In genomic region chr6:113697222-113698205, GRCm38 (mm10) we compare ENCODE assay signal across 8 mouse cellular contexts. TPM values are rescaled to one million over a fixed set of nuclear protein-coding genes. Genes with fewer than 3 reads are reported as not detected.
A peak's percentile ranks its signal among the peaks of the same experiment; 100 is the strongest.
DNase-seq lines count a peak whose midpoint lies in the region; ATAC-seq and TF ChIP-seq lines count a peak whose summit lies in the region.

No protein-coding gene starts in this region.

- no peaks in the 10 kb centered on the region for H3K4me1 ChIP-seq in ES-Bruce4 (ENCODE audit: control insufficient read depth, insufficient read depth, low read length)
- peaks cover 18% of the 10 kb centered on the region for H3K4me1 ChIP-seq in kidney, embryonic 14.5 days (ENCODE audit: control insufficient read depth, insufficient read depth, low read length)

- no peaks in the 10 kb centered on the region for H3K27me3 ChIP-seq in ES-Bruce4 (ENCODE audit: control insufficient read depth, insufficient read depth, low read length, poor library complexity, severe bottlenecking)
- no peaks in the 10 kb centered on the region for H3K27me3 ChIP-seq in kidney, embryonic 14.5 days (ENCODE audit: control insufficient read depth, insufficient read depth, low read length)

- ATAC-seq in kidney, embryonic 14.5 days (ENCODE audit: low FRiP score, low TSS enrichment), result peak; percentile 0; the same call in 1 of the 2 replicates

- no peak overlapping the region for H3K27ac ChIP-seq in ES-Bruce4 (ENCODE audit: insufficient read depth, low read length)
- H3K27ac ChIP-seq in kidney, embryonic 14.5 days (ENCODE audit: low read depth, low read length), result peak overlapping the region; percentile 80
- peak overlapping the region; percentile 64 for H3K27ac ChIP-seq in macrophage

- TF ChIP-seq POLR2A in ES-Bruce4 (IDR thresholded peaks at IDR 0.05; ENCODE audit: insufficient read depth, low read length), result no peak

- peaks cover 33% of the 10 kb centered on the region for H3K36me3 ChIP-seq in ES-Bruce4 (ENCODE audit: control insufficient read depth, insufficient read depth, low read length, poor library complexity, severe bottlenecking)
- H3K36me3 ChIP-seq in kidney, embryonic 14.5 days (ENCODE audit: control insufficient read depth, insufficient read depth, low read length), result peaks cover 15% of the 10 kb centered on the region
- peaks cover 20% of the 10 kb centered on the region for H3K36me3 ChIP-seq in macrophage (ENCODE audit: inconsistent target)

- WGBS in kidney, embryonic 14.5 days, result under 1% methylated on average over 94 of the region's 113 CpGs
- WGBS in macrophage (ENCODE audit: missing documents), result under 1% methylated on average over 69 of the region's 113 CpGs

- no peak for TF ChIP-seq EP300 in ES-Bruce4 (IDR thresholded peaks at IDR 0.05; ENCODE audit: insufficient read depth, low read depth, low read length)

- no peaks in the 10 kb centered on the region for H3K9me3 ChIP-seq in ES-Bruce4 (replicated peaks; ENCODE audit: control insufficient read depth, insufficient read depth, low read length, poor library complexity, severe bottlenecking)
- H3K9me3 ChIP-seq in kidney, embryonic 14.5 days (ENCODE audit: control insufficient read depth, low read length), result no peaks in the 10 kb centered on the region

- H3K79me2 ChIP-seq in macrophage (ENCODE audit: inconsistent target), result peaks cover 63% of the 10 kb centered on the region

- peak overlapping the region; percentile 93 for H3K4me2 ChIP-seq in kidney, embryonic 14.5 days (replicated peaks; ENCODE audit: low read depth, low read length)

- TF ChIP-seq CTCF in ES-Bruce4 (IDR thresholded peaks at IDR 0.05; ENCODE audit: low read depth, low read length), result no peak

- H3K4me3 ChIP-seq in ES-Bruce4 (ENCODE audit: low read depth, low read length) (peak overlapping the region; percentile 91), macrophage (ENCODE audit: inconsistent target) (peak overlapping the region; percentile 58)
- H3K4me3 ChIP-seq in kidney, embryonic 14.5 days (ENCODE audit: low read length), result peak overlapping the region; percentile 71

- intact Hi-C loops in gastrocnemius, postnatal 36 days (cut with DNase I), result no loop called here

- DNase-seq in 416B (ENCODE audit: low read depth), result peak; percentile 64
- peak; percentile 51 for DNase-seq in cerebellum, adult 9-10 months
- DNase-seq in gastrocnemius, postnatal 36 days, result peak; percentile 17 to 43
- peak; percentile 63 for DNase-seq in spleen, postnatal 10 days (ENCODE audit: low spot score in 2 of 2)
- no peak for DNase-seq in yolk sac, embryonic 10.5 days (ENCODE audit: low spot score)

- H3K9ac ChIP-seq in ES-Bruce4 (ENCODE audit: low read depth, poor library complexity, severe bottlenecking), result peak overlapping the region; percentile 81
- peak overlapping the region; percentile 85 for H3K9ac ChIP-seq in kidney, embryonic 14.5 days (ENCODE audit: low read depth, low read length)

RNA-seq across cellular contexts. Expression of gene Tatdn2, which starts 0.7 kb away (rescaled TPM):
- polyA plus RNA-seq in ES-Bruce4 (2011; ENCODE audit: insufficient read depth, insufficient read length, low read depth, missing spikeins), result 39.7 and 42.2 TPM in 2 replicates
- 10 to 100 TPM; 30.5 to 39.6 TPM for total RNA-seq in gastrocnemius, postnatal 36 days (2021)
- 0.93 and 1.9 TPM in 2 replicates for polyA plus RNA-seq in kidney, embryonic 14.5 days (2014; fragmentation: Nextera tagmentation; extraction: Ambion mirVana)
- 100 to 1,000 TPM in 25 of 26 experiments, 10 to 100 TPM in 1; 60.7 to 404 (median 167) TPM for total RNA-seq in macrophage (2018; cell fraction: chromatin; rRNA removed)
- total RNA-seq in macrophage (2018; cell fraction: cytosol; rRNA removed), result 10 to 100 TPM; 34.1 to 79.6 (median 45.1) TPM
- 100 to 1,000 TPM in 14 of 26 experiments, 10 to 100 TPM in 12; 68.7 to 260 (median 106) TPM for total RNA-seq in macrophage (2018; cell fraction: nucleus; rRNA removed)
- polyA plus RNA-seq in macrophage (2018), result 31.1 to 76.3 TPM (median 53.5 TPM) in 3 replicates

RNA-seq across cellular contexts. Expression of gene Ghrl, which starts 22.2 kb away (rescaled TPM):
- 2.0 TPM in 1 of 2 replicates, not detected in the other for polyA plus RNA-seq in ES-Bruce4 (2011; ENCODE audit: insufficient read depth, insufficient read length, low read depth, missing spikeins)
- total RNA-seq in gastrocnemius, postnatal 36 days (2021), result not detected
- 0.37 and 0.60 TPM in 2 replicates for polyA plus RNA-seq in kidney, embryonic 14.5 days (2014; fragmentation: Nextera tagmentation; extraction: Ambion mirVana)
- total RNA-seq in macrophage (2018; cell fraction: chromatin; rRNA removed), result 10 to 100 TPM in 1 of 26 experiments, 1 to 10 TPM in 1, not detected in 24; 1.4 to 12.2 TPM
- total RNA-seq in macrophage (2018; cell fraction: cytosol; rRNA removed), result not detected
- 1 to 10 TPM in 5 of 26 experiments, not detected in 21; 2.2 to 5.5 (median 3.4) TPM for total RNA-seq in macrophage (2018; cell fraction: nucleus; rRNA removed)
- not detected in 3 replicates for polyA plus RNA-seq in macrophage (2018)

RNA-seq across cellular contexts. Expression of gene Sec13, which starts 43.0 kb away (rescaled TPM):
- polyA plus RNA-seq in ES-Bruce4 (2011; ENCODE audit: insufficient read depth, insufficient read length, low read depth, missing spikeins), result 97.2 and 104 TPM in 2 replicates
- total RNA-seq in gastrocnemius, postnatal 36 days (2021), result 10 to 100 TPM; 61.1 to 64.3 TPM
- polyA plus RNA-seq in kidney, embryonic 14.5 days (2014; fragmentation: Nextera tagmentation; extraction: Ambion mirVana), result 286 and 297 TPM in 2 replicates
- total RNA-seq in macrophage (2018; cell fraction: chromatin; rRNA removed), result 10 to 100 TPM; 24.7 to 76.2 (median 56.8) TPM
- total RNA-seq in macrophage (2018; cell fraction: cytosol; rRNA removed), result 100 to 1,000 TPM in 9 of 26 experiments, 10 to 100 TPM in 17; 76.6 to 116 (median 92.1) TPM
- 10 to 100 TPM; 37.2 to 78.5 (median 53.0) TPM for total RNA-seq in macrophage (2018; cell fraction: nucleus; rRNA removed)
- 73.8 to 122 TPM (median 108 TPM) in 3 replicates for polyA plus RNA-seq in macrophage (2018)

RNA-seq across cellular contexts. Expression of gene Irak2, which starts 59.2 kb away (rescaled TPM):
- polyA plus RNA-seq in ES-Bruce4 (2011; ENCODE audit: insufficient read depth, insufficient read length, low read depth, missing spikeins) (6.6 and 10.1 TPM in 2 replicates), macrophage (2018) (37.2 to 60.7 TPM (median 44.6 TPM) in 3 replicates)
- 1 to 10 TPM; 3.1 to 3.9 TPM for total RNA-seq in gastrocnemius, postnatal 36 days (2021)
- polyA plus RNA-seq in kidney, embryonic 14.5 days (2014; fragmentation: Nextera tagmentation; extraction: Ambion mirVana), result 1.9 and 2.6 TPM in 2 replicates
- 100 to 1,000 TPM; 124 to 877 (median 414) TPM for total RNA-seq in macrophage (2018; cell fraction: chromatin; rRNA removed)
- total RNA-seq in macrophage (2018; cell fraction: cytosol; rRNA removed), result 100 to 1,000 TPM in 6 of 26 experiments, 10 to 100 TPM in 20; 31.3 to 188 (median 58.0) TPM
- 100 to 1,000 TPM in 23 of 26 experiments, 10 to 100 TPM in 3; 76.4 to 499 (median 338) TPM for total RNA-seq in macrophage (2018; cell fraction: nucleus; rRNA removed)

Comparison
In these comparisons a context has a peak if more than half of its experiments do, and no peak if none do; other contexts are left out.
1. RNA of gene Tatdn2, which starts 0.7 kb away (polyA plus RNA-seq): 31.1 to 76.3 TPM in macrophage and 39.7 to 42.2 TPM in ES-Bruce4; 0.93 to 1.9 TPM in kidney, embryonic 14.5 days; every median in the first group is over 10 times any median in the second.
2. Peak in every context shown above with its lines, with median percentiles within 50 percentile points of each other: H3K4me3 ChIP-seq.